Mouse (Mus musculus) hindbrain, embryonic 15.5 days (tissue): ENCODE data around the gene Cyb5r2. TPM values are rescaled to one million over a fixed set of nuclear protein-coding genes. Genes with fewer than 3 reads are reported as not detected.

Experiments used
- ATAC-seq: fragments of 200-750 bp; cut with Nextera tagmentation; 2 replicates; pipeline ENCODE4 v1.8.0; 2017; ENCODE audit warnings: low read depth, moderate number of reproducible peaks, moderate TSS enrichment; ENCODE audit not compliant: low FRiP score
- H3K27ac ChIP-seq: fragments of 300-500 bp; sonication (generic); replicated peaks from 2 replicates; pipeline ENCODE4 v1.5.1; 2015; ENCODE audit warnings: mild to moderate bottlenecking, inconsistent platforms
- H3K27me3 ChIP-seq: fragments of 300-500 bp; sonication (generic); 2 replicates; pipeline ENCODE4 v1.6.1; 2015; ENCODE audit warnings: control low read depth, inconsistent platforms
- H3K36me3 ChIP-seq: fragments of 300-500 bp; sonication (generic); 2 replicates; pipeline ENCODE4 v1.6.1; 2015; ENCODE audit warnings: control low read depth, inconsistent platforms
- H3K4me1 ChIP-seq: fragments of 300-500 bp; sonication (generic); replicated peaks from 2 replicates; pipeline ENCODE4 v1.6.1; 2015; ENCODE audit warnings: control low read depth, inconsistent platforms
- H3K4me2 ChIP-seq: fragments of 300-500 bp; sonication (generic); 2 replicates; pipeline ENCODE4 v1.6.1; 2015; ENCODE audit warnings: moderate library complexity, mild to moderate bottlenecking, inconsistent platforms
- H3K4me3 ChIP-seq: fragments of 300-500 bp; sonication (generic); 2 replicates; pipeline ENCODE4 v1.5.1; 2015; ENCODE audit warnings: mild to moderate bottlenecking, inconsistent platforms
- H3K9ac ChIP-seq: fragments of 300-500 bp; sonication (generic); 2 replicates; pipeline ENCODE4 v1.6.1; 2015; ENCODE audit warnings: inconsistent platforms
- H3K9me3 ChIP-seq: fragments of 300-500 bp; sonication (generic); 2 replicates; pipeline ENCODE4 v1.6.1; 2016; ENCODE audit warnings: control low read depth, inconsistent platforms
- WGBS: fragments of 180-500 bp; shearing (Covaris S2); methylation state at CpG from one replicate; pipeline ENCODE4 v1.1.7; 2015; 5-methylcytosine and 5-hydroxymethylcytosine counted together
- polyA plus RNA-seq: library from polyadenylated mRNA; unstranded; fragments of >200 nt; fragmentation: Nextera tagmentation; extraction: Ambion mirVana; gene quantifications from 2 replicates; pipeline ENCODE4 v1.2.1, GENCODE M21; 2015

Cyb5r2 gene
- polyA plus RNA-seq, 1 experiment from 2014 or later, result 0.13 TPM

DNA sequence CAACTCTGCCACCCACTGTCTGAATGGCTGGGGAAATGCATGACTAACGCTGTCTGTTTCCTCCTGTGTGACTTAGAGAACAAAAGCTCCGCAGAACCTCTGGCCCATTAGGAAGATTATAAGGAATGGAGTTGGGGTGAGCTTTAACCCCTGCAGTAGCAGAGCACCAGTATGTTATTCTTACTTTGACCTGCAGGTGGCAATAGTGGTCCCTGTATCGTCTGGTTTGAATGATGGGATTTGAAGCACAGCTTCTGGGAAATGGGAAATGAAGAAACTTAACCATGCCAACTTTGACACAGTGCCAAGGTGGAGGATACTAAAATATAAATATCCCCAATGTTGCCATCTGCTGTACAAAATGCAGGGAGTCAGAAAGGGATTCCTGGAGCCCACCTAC is 8.6 kb downstream of the Cyb5r2 start:
- 9% methylated on average over 3 of the region's 3 CpGs for WGBS
- Histone ChIP-seq H3K9ac (no peak overlapping the region), H3K4me2 (no peak overlapping the region), H3K27me3 (no peaks in the 10 kb centered on the region), H3K9me3 (no peaks in the 10 kb centered on the region), H3K4me1 (no peaks in the 10 kb centered on the region), H3K36me3 (no peaks in the 10 kb centered on the region), H3K27ac (no peak overlapping the region), H3K4me3 (no peak overlapping the region)
- ATAC-seq, result 0 out of 2 replicates have a peak, but pooled peaks have one; percentile 27

DNA sequence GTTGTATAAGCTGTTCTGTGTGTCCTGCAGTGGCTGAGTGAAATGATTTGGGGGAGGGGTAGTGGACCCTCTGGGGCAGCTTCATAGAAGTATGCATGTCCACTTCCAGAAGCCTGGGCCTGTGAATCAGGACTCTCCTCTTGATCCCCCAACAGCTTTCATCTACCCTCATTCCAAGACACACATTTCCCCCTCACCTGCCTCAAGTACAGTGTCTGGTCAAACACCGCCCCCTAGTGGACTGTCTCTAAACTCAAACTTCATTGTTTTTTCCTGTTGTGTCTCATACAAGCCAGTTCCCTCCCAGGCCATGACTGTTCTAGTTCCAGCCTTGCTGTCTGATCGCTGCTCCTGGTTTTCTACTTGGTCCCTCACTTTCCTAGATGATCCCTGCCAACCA is 9.9 kb downstream of the Cyb5r2 start:
- no peak overlapping the region for H3K4me2 ChIP-seq
- no peaks in the 10 kb centered on the region for H3K36me3 ChIP-seq
- no peak overlapping the region for H3K27ac ChIP-seq
- no peak overlapping the region for H3K4me3 ChIP-seq
- 13% methylated on average over 2 of the region's 2 CpGs for WGBS
- no peaks in the 10 kb centered on the region for H3K4me1 ChIP-seq
- no peaks in the 10 kb centered on the region for H3K9me3 ChIP-seq
- H3K27me3 ChIP-seq, result no peaks in the 10 kb centered on the region
- ATAC-seq, result no peak
- H3K9ac ChIP-seq, result no peak overlapping the region

DNA sequence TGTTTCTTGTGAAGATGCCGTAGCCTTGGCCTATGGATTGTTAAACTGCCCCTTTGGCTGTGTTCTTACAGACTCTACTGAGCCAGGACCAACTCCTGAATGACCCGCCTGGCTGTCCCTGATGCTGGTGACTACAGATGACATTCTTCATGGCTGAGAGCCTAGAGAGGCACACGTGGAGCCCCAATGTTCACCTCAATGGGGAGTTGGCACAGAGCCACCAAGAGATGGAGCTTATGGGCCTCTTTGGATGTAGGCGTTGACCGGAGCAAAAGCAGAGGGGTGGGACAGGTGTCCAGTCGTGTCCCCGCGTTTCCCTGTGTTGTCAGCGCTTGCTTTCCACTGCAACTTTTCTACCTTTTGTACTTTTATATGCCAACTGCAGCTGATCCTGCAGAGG is 10.4 kb downstream of the Cyb5r2 start:
- H3K9ac ChIP-seq, result no peak overlapping the region
- no peaks in the 10 kb centered on the region for H3K4me1 ChIP-seq
- H3K9me3 ChIP-seq, result no peaks in the 10 kb centered on the region
- H3K4me2 ChIP-seq, result no peak overlapping the region
- no peak overlapping the region for H3K4me3 ChIP-seq
- H3K36me3 ChIP-seq, result no peaks in the 10 kb centered on the region
- ATAC-seq, result no peak
- no peak overlapping the region for H3K27ac ChIP-seq
- no peaks in the 10 kb centered on the region for H3K27me3 ChIP-seq
- 84% methylated on average over 9 of the region's 9 CpGs for WGBS

DNA sequence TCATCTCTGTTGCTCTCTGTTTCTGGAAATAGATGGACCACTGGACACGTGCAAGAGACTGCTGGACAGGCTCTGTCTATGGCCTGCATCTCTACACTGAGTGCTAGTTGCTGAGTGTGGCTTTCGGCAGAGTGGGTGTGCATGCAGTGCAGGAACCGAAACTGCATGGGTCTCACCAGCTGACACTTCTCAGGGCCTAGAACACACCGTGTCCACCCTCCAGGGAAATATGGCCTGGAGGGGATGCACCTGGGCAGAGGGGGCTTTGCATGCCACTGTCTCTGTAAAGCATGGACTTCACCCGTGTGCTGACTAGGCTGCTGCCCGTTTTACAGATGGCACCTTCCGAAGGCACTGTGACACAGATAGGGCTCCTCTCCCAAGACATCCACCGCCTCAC is 11.8 kb downstream of the Cyb5r2 start:
- Histone ChIP-seq H3K27me3 (no peaks in the 10 kb centered on the region), H3K9ac (no peak overlapping the region), H3K36me3 (no peaks in the 10 kb centered on the region), H3K4me1 (no peaks in the 10 kb centered on the region), H3K27ac (no peak overlapping the region), H3K4me3 (no peak overlapping the region), H3K9me3 (no peaks in the 10 kb centered on the region), H3K4me2 (no peak overlapping the region)
- no peak for ATAC-seq
- WGBS, result 92% methylated on average over 8 of the region's 8 CpGs

DNA sequence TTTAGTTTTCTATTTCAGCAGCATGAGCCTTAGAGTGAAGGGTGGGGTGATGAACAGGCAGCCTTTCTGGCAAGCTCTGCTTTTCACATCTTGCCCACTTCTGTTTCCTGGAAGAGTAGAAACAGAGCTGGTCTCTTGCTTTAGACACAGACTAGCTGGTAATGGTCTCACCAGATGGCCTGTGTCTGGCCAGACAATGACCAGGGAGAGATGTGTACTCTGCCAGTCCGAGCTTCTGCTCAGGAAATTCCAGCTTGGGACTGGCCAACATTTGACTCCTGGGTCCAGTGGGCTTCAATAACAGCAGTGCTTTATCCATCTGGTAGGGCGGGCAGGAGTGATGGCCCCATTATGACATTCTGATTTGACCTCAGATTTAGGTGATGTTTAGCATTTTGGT is 12.7 kb downstream of the Cyb5r2 start:
- Histone ChIP-seq H3K4me2 (no peak overlapping the region), H3K4me3 (no peak overlapping the region), H3K9me3 (no peaks in the 10 kb centered on the region), H3K27me3 (no peaks in the 10 kb centered on the region), H3K27ac (no peak overlapping the region), H3K36me3 (no peaks in the 10 kb centered on the region), H3K9ac (no peak overlapping the region), H3K4me1 (no peaks in the 10 kb centered on the region)
- ATAC-seq, result no peak
- WGBS, result 73% methylated on average over 2 of the region's 2 CpGs

DNA sequence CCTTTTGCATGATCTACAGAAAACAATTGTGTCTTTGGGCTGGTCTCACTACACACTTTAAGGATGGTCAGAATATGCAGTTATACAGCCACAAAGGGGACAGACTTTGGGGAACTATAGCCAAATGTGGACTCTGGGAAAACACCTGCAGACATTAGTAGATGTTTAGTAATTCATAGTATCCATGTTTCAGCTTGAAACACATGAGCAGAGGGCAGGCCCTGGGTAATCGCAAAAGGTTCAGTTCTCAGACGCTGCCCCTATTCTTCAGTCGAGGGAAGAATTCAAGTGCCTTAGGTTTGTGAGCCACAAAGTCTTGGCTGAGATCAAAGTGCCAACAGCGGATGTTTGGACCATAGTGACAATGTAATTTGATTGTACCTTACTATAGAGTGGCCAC is 13.4 kb downstream of the Cyb5r2 start:
- 94% methylated on average over 4 of the region's 4 CpGs for WGBS
- no peak overlapping the region for H3K9ac ChIP-seq
- H3K4me1 ChIP-seq, result no peaks in the 10 kb centered on the region
- no peaks in the 10 kb centered on the region for H3K27me3 ChIP-seq
- no peak overlapping the region for H3K4me3 ChIP-seq
- ATAC-seq, result no peak
- H3K4me2 ChIP-seq, result no peak overlapping the region
- H3K9me3 ChIP-seq, result no peaks in the 10 kb centered on the region
- no peaks in the 10 kb centered on the region for H3K36me3 ChIP-seq
- no peak overlapping the region for H3K27ac ChIP-seq

DNA sequence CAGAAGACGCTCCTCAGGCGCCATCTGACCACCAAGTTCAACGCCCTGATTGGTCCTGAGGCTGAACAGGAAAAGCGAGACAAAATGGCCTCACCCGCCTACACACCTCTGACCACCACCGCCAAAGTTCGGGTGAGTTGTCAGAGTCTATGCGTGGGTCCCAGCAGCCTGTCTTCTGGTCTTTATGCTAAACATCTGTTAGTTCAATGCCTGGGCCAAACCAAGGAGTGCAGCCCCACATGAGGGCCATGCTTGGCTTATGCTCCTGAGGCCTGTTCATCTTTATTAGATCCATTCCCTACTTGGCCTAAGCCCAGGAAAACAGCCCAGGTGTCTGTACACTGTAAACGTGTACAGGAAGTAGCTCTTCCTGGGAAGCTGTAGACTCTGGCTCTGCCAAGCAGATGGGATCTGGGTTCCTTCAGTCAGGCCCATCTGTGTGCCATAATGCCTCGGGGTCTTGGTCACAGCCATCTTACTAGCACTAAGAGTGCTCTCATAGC is 14.8 kb downstream of the Cyb5r2 start:
- no peak overlapping the region for H3K27ac ChIP-seq
- H3K36me3 ChIP-seq, result no peaks in the 10 kb centered on the region
- ATAC-seq, result no peak
- H3K9ac ChIP-seq, result no peak overlapping the region
- no peaks in the 10 kb centered on the region for H3K27me3 ChIP-seq
- no peaks in the 10 kb centered on the region for H3K4me1 ChIP-seq
- 88% methylated on average over 10 of the region's 10 CpGs for WGBS
- H3K4me3 ChIP-seq, result no peak overlapping the region
- no peak overlapping the region for H3K4me2 ChIP-seq
- H3K9me3 ChIP-seq, result no peaks in the 10 kb centered on the region

DNA sequence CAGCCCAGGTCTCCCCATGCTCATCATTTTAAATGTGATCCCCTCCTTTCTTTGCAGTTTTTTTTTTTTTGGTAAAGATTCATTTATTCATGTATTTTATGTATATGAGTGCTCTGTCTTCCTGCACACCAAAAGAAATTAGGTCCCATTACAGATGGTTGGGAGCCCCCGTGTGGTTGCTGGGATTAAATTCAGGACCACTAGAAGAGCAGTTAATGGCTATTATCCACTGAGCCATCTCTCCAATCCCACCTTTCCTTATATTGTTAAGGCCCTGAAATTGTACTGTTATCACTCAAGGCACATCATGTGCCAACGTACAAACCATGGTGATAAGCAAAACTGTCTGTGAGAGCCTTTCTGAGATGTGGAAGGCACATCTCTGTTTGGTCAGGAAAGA is 19.1 kb downstream of the Cyb5r2 start:
- 48% methylated on average over 2 of the region's 2 CpGs for WGBS
- Histone ChIP-seq H3K36me3 (no peaks in the 10 kb centered on the region), H3K4me1 (no peaks in the 10 kb centered on the region), H3K27me3 (no peaks in the 10 kb centered on the region), H3K9ac (no peak overlapping the region), H3K9me3 (no peaks in the 10 kb centered on the region), H3K4me2 (no peak overlapping the region), H3K27ac (no peak overlapping the region), H3K4me3 (no peak overlapping the region)
- peak; percentile 65; the same call in 1 of the 2 replicates for ATAC-seq

DNA sequence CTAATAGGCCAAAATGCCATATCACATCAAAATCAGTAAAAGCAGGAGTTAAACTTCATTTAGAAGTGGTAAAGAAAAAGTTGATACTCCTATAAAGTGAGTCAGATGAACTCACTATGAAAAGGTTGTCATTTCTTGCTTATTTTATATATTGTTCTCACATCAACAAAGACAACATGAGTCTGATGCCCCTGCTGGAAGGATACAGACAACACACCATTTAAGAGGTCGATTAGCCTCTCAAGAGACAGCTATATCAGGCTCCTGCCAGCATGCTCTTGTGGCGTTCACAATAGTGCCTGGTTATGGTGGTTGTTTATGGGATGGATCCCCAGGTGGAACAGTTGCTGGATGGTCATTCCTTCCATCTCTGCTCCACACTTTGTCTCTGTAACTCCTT is 24.7 kb downstream of the Cyb5r2 start:
- H3K27ac ChIP-seq, result no peak overlapping the region
- no peak overlapping the region for H3K4me2 ChIP-seq
- no peak overlapping the region for H3K9ac ChIP-seq
- no peak overlapping the region for H3K4me3 ChIP-seq
- H3K4me1 ChIP-seq, result no peaks in the 10 kb centered on the region
- no peak for ATAC-seq
- no peaks in the 10 kb centered on the region for H3K9me3 ChIP-seq
- no peaks in the 10 kb centered on the region for H3K36me3 ChIP-seq
- no peaks in the 10 kb centered on the region for H3K27me3 ChIP-seq
- 75% methylated on average over 2 of the region's 2 CpGs for WGBS

DNA sequence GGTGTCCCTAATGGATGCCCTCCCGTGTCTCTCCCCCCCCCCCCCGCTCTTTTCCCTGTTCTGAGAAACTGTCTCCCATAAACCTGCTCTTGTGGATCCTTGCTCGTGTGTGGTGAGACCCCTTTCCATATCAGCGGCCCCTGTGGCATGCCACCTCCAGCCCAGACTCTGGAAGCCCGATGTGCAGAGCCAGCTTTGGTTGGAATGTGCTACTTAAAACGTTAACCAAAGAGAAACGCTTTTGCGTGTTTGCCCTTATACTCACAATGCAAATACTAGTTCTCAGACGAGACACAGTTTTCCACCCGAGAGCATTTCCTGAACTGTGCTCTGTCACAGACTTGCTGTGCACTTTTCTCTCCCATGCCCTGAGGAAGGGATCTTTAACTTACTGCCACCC is 27.2 kb downstream of the Cyb5r2 start:
- Histone ChIP-seq H3K9me3 (no peaks in the 10 kb centered on the region), H3K36me3 (no peaks in the 10 kb centered on the region), H3K27me3 (no peaks in the 10 kb centered on the region), H3K9ac (no peak overlapping the region), H3K4me1 (no peaks in the 10 kb centered on the region), H3K27ac (no peak overlapping the region), H3K4me2 (no peak overlapping the region), H3K4me3 (no peak overlapping the region)
- no peak for ATAC-seq
- WGBS, result 86% methylated on average over 10 of the region's 10 CpGs

DNA sequence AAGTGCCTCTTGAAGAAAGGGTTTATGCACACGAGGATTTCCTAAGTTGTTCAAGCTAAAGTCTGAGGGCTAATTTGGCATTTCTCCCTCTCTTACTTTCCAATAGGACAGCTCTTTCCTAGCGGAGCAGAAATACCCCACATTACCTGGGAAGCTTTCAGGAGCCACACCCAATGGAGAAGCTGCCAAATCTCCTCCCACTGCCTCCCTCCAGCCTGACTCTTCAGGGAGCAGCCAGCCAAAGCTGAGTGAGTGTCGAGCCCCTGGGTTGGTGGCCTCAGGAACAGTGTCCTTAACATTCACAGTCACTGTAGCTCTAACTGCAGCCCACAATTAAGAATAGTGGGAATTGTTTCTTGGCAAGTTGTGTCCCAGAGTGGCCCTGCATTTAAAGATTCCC is 30.3 kb downstream of the Cyb5r2 start:
- Histone ChIP-seq H3K4me3 (no peak overlapping the region), H3K27me3 (no peaks in the 10 kb centered on the region), H3K9ac (no peak overlapping the region), H3K27ac (no peak overlapping the region), H3K4me1 (no peaks in the 10 kb centered on the region), H3K4me2 (no peak overlapping the region), H3K9me3 (no peaks in the 10 kb centered on the region), H3K36me3 (no peaks in the 10 kb centered on the region)
- ATAC-seq, result no peak
- WGBS, result 77% methylated on average over 3 of the region's 3 CpGs

DNA sequence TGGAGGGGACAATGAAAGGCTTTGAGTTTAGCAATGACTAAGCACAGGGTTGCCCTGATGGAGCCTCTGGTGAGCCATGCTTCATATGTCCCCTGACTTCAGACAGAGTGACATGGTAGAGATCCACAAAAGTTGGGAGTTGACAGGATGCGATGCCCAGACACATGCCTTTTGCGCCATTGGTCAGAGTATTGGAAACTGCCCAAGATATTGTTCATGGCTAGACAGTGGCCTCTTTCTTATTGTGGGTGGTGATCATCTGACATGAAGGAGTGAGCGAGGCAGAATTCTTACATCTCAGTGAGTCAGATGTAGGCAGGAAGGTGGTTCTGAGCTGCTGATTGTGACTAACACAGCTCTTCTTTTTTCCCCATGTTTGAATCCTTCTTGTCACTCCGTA is 35.3 kb downstream of the Cyb5r2 start:
- Histone ChIP-seq H3K4me3 (no peak overlapping the region), H3K4me2 (no peak overlapping the region), H3K27ac (no peak overlapping the region), H3K36me3 (no peaks in the 10 kb centered on the region), H3K27me3 (no peaks in the 10 kb centered on the region), H3K9ac (no peak overlapping the region), H3K9me3 (no peaks in the 10 kb centered on the region), H3K4me1 (no peaks in the 10 kb centered on the region)
- WGBS, result 94% methylated on average over 4 of the region's 4 CpGs
- ATAC-seq, result no peak

DNA sequence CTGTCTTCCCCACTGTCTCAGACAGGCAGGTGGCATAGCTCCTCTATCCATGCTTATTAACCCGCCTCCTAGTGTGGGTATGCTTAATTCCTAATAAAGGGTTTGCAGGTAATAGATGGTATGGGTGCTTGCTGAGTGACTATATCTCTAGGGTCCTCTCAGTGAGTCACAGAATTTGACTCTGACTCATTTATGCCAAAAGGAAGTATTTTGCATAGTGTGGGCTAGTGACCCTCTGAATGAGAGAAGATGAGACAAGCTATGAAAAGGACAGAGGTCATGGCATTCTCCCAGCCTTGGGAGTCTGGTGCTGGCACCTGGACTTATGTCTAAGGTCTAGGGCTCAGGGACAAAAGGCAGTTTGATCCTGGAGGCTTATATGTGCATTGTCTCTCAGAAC is 37.1 kb downstream of the Cyb5r2 start:
- H3K9me3 ChIP-seq, result no peaks in the 10 kb centered on the region
- ATAC-seq, result no peak
- H3K36me3 ChIP-seq, result no peaks in the 10 kb centered on the region
- H3K4me2 ChIP-seq, result no peak overlapping the region
- no peaks in the 10 kb centered on the region for H3K4me1 ChIP-seq
- no peaks in the 10 kb centered on the region for H3K27me3 ChIP-seq
- no peak overlapping the region for H3K4me3 ChIP-seq
- no peak overlapping the region for H3K27ac ChIP-seq
- WGBS, result 91% methylated on average over 1 of the region's 1 CpGs
- H3K9ac ChIP-seq, result no peak overlapping the region
